Mouse (Mus musculus) ES-Bruce4 (cell line): ENCODE data around the gene Krtcap3. TPM values are rescaled to one million over a fixed set of nuclear protein-coding genes. Genes with fewer than 3 reads are reported as not detected.

Experiments used
- H3K27ac ChIP-seq: 2 replicates; pipeline ENCODE4 v1.5.1; 2012; ENCODE audit warnings: low read length, inconsistent platforms; ENCODE audit not compliant: insufficient read depth
- H3K27me3 ChIP-seq: 2 replicates; pipeline ENCODE4 v1.6.1; 2012; ENCODE audit warnings: mild to moderate bottlenecking, low read length, inconsistent platforms; ENCODE audit not compliant: control insufficient read depth, poor library complexity, insufficient read depth, severe bottlenecking
- H3K36me3 ChIP-seq: 2 replicates; pipeline ENCODE4 v1.6.1; 2012; ENCODE audit warnings: inconsistent platforms, mild to moderate bottlenecking, low read length, moderate library complexity; ENCODE audit not compliant: control insufficient read depth, poor library complexity, insufficient read depth, severe bottlenecking
- H3K4me1 ChIP-seq: one replicate; pipeline ENCODE4 v1.8.1; 2011; ENCODE audit warnings: low read length; ENCODE audit not compliant: control insufficient read depth, insufficient read depth
- H3K4me3 ChIP-seq: 2 replicates; pipeline ENCODE4 v1.5.1; 2011; ENCODE audit warnings: low read depth, mild to moderate bottlenecking, low read length
- H3K9ac ChIP-seq: 2 replicates; pipeline ENCODE4 v1.6.1; 2012; ENCODE audit warnings: low read depth, mild to moderate bottlenecking, inconsistent platforms; ENCODE audit not compliant: poor library complexity, severe bottlenecking
- H3K9me3 ChIP-seq: replicated peaks from 2 replicates; pipeline ENCODE4 v1.6.1; 2012; ENCODE audit warnings: mild to moderate bottlenecking, low read length, inconsistent platforms; ENCODE audit not compliant: control insufficient read depth, poor library complexity, insufficient read depth, severe bottlenecking
- CTCF ChIP-seq: IDR thresholded peaks from one replicate; pipeline ENCODE4 v1.8.1; 2011; ENCODE audit warnings: low read depth, low read length
- EP300 ChIP-seq: IDR thresholded peaks from 2 replicates; pipeline ENCODE4 v1.6.1; 2011; ENCODE audit warnings: low read depth, low read length; ENCODE audit not compliant: insufficient read depth
- POLR2A ChIP-seq: IDR thresholded peaks from one replicate; pipeline ENCODE4 v1.8.1; 2011; ENCODE audit warnings: low read length; ENCODE audit not compliant: insufficient read depth
- polyA plus RNA-seq: library from polyadenylated mRNA; stranded (reverse); fragments of >200 nt; gene quantifications from 2 replicates; pipeline ENCODE4 v1.2.4, GENCODE M21; 2011; ENCODE audit warnings: low read depth; ENCODE audit not compliant: missing spikeins, insufficient read depth, insufficient read length

Krtcap3 gene
- polyA plus RNA-seq, 1 experiment = 17.4 TPM

GRCm38 (mm10) chr5:31273018-31273417 is 21.5 kb downstream of the Krtcap3 start:
- H3K4me3 ChIP-seq = no peak overlapping the region
- no peaks in the 10 kb centered on the region for H3K4me1 ChIP-seq
- H3K36me3 ChIP-seq = no peaks in the 10 kb centered on the region
- H3K27me3 ChIP-seq = no peaks in the 10 kb centered on the region
- TF ChIP-seq CTCF = no peak
- TF ChIP-seq EP300 = no peak
- no peak for TF ChIP-seq POLR2A
- no peak overlapping the region for H3K27ac ChIP-seq
- H3K9me3 ChIP-seq = no peaks in the 10 kb centered on the region
- H3K9ac ChIP-seq = no peak overlapping the region

- Histone ChIP-seq H3K9ac (no peak overlapping the region), H3K4me1 (no peaks in the 10 kb centered on the region), H3K4me3 (no peak overlapping the region), H3K27me3 (no peaks in the 10 kb centered on the region), H3K36me3 (no peaks in the 10 kb centered on the region), H3K9me3 (no peaks in the 10 kb centered on the region), H3K27ac (no peak overlapping the region)
- TF ChIP-seq POLR2A (no peak), CTCF (no peak), EP300 (no peak)
These were observed 27.9 kb downstream of the Krtcap3 start for GRCm38 (mm10) chr5:31279245-31279988.

DNA sequence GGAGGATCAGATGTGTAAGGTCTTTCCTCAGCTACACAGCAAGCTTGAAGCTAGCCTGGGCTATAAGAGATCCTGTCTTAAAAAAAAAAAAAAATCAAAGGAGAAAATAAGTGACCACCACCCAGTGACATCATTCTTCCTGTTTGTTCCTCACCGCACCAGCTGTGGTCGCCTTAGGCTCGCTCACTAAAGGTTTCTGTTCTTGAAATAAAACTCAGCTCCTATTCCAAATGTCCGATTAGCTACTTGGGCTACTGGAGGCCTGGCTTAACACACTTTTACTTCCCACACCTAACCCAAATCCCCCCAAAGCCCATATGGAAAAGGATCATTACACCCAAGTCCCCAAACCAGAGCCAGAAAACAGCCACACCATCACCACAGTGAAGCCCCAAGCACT is 36.7 kb downstream of the Krtcap3 start:
- no peak overlapping the region for H3K27ac ChIP-seq
- H3K36me3 ChIP-seq = no peaks in the 10 kb centered on the region
- no peaks in the 10 kb centered on the region for H3K27me3 ChIP-seq
- peaks cover 1% of the 10 kb centered on the region for H3K4me1 ChIP-seq
- no peak overlapping the region for H3K4me3 ChIP-seq
- H3K9ac ChIP-seq = no peak overlapping the region
- no peak for TF ChIP-seq POLR2A
- TF ChIP-seq EP300 = no peak
- no peak for TF ChIP-seq CTCF
- H3K9me3 ChIP-seq = no peaks in the 10 kb centered on the region

- Histone ChIP-seq H3K27me3 (no peaks in the 10 kb centered on the region), H3K9ac (no peak overlapping the region), H3K4me3 (no peak overlapping the region), H3K9me3 (no peaks in the 10 kb centered on the region), H3K36me3 (no peaks in the 10 kb centered on the region), H3K4me1 (peaks cover 1% of the 10 kb centered on the region), H3K27ac (no peak overlapping the region)
- no peak for TF ChIP-seq EP300
- no peak for TF ChIP-seq POLR2A
- no peak for TF ChIP-seq CTCF
These were observed 37.2 kb downstream of the Krtcap3 start for GRCm38 (mm10) chr5:31288655-31289054.

GRCm38 (mm10) chr5:31289626-31290230 is 38.2 kb downstream of the Krtcap3 start:
- Histone ChIP-seq H3K9ac (no peak overlapping the region), H3K9me3 (no peaks in the 10 kb centered on the region), H3K27me3 (no peaks in the 10 kb centered on the region), H3K4me1 (peaks cover 1% of the 10 kb centered on the region), H3K4me3 (no peak overlapping the region), H3K27ac (no peak overlapping the region), H3K36me3 (no peaks in the 10 kb centered on the region)
- TF ChIP-seq EP300 (no peak), POLR2A (no peak), CTCF (no peak)

DNA sequence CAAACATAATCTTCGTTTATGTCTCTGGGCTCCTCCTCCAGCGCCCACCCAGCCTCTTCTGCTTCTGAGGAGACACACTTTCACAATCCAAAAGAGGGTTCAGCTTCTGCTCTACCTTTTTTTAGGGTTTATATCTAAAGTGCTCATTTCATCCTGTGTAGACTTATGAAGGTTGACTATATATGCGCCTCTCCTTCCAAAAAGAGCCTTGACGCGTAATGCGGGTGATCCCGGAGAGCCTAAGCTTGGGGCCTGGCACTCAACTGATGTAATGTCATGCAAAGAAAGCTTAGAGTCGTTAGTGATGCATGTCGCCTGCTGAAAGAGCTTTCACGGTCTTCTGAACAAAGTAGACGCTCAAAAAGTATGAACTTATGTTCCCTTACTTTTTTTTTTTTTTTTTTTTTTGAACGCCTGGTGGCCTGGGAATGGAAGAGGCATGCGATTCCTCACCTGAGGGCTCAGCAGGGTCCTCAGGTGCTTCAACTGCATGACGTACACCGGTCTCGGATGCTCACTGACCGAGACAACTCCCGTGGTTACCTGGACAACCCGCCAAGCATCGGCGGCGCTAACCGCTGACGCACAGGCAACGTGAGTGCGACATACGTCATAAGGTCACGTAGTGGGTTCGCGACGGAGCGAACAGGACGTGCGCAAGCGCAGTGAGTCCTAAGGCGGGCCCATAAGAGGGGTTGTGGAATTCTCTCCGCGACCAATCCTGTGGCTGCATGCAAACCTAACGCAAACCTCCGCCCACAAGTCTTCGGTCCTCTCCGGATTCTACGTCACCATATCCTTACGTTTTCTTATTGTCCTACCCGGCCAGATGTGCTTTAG is 39.2 kb downstream of the Krtcap3 start, which contains the start of gene Ift172:
Gene Ift172 (minus strand): TSS at position 596 of the 840 bp plus-strand sequence.
- no peaks in the 10 kb centered on the region for H3K9me3 ChIP-seq
- peak within 1 kb of the TSS; percentile 16; the same call in 1 of the 2 replicates for H3K27ac ChIP-seq
- H3K9ac ChIP-seq = peak within 1 kb of the TSS; percentile 57
- H3K4me3 ChIP-seq = peak within 1 kb of the TSS; percentile 87
- TF ChIP-seq CTCF (no peak), EP300 (0 out of 2 replicates have a peak, but pooled peaks have one; percentile 64), POLR2A (no peak)
- peaks cover 1% of the 10 kb centered on the region for H3K4me1 ChIP-seq
- no peaks in the 10 kb centered on the region for H3K36me3 ChIP-seq
- no peaks in the 10 kb centered on the region for H3K27me3 ChIP-seq
